Mouse (Mus musculus) stomach, embryonic 16.5 days (tissue): ENCODE data around the gene Abi1. TPM values are rescaled to one million over a fixed set of nuclear protein-coding genes. Genes with fewer than 3 reads are reported as not detected.
A peak's percentile ranks its signal among the peaks of the same experiment; 100 is the strongest.
"Not testable (repeated sequence)": the region's sequence is repeated elsewhere in the genome, so short reads cannot be mapped to it uniquely, and the experiment has no call there.

Experiments used
- ATAC-seq: fragments of 200-750 bp; cut with Nextera tagmentation; 2 replicates; pipeline ENCODE4 v1.8.0; 2017; ENCODE audit warnings: moderate number of reproducible peaks, moderate TSS enrichment; ENCODE audit not compliant: insufficient read depth, low FRiP score
- H3K27ac ChIP-seq: fragments of 300-500 bp; sonication (generic); 2 replicates; pipeline ENCODE4 v1.5.1; 2014; ENCODE audit warnings: low read length
- H3K27me3 ChIP-seq: fragments of 300-500 bp; sonication (generic); 2 replicates; pipeline ENCODE4 v1.6.1; 2014; ENCODE audit warnings: low read length, control low read depth, mixed read lengths; ENCODE audit not compliant: control insufficient read depth, insufficient read depth
- H3K36me3 ChIP-seq: fragments of 300-500 bp; sonication (generic); 2 replicates; pipeline ENCODE4 v1.6.1; 2014; ENCODE audit warnings: low read length; ENCODE audit not compliant: control insufficient read depth, insufficient read depth
- H3K4me1 ChIP-seq: fragments of 300-500 bp; sonication (generic); 2 replicates; pipeline ENCODE4 v1.6.1; 2014; ENCODE audit warnings: low read length, control low read depth, mixed read lengths; ENCODE audit not compliant: control insufficient read depth, insufficient read depth
- H3K4me2 ChIP-seq: fragments of 300-500 bp; sonication (generic); 2 replicates; pipeline ENCODE4 v1.6.1; 2014; ENCODE audit warnings: low read depth, low read length, mixed read lengths
- H3K4me3 ChIP-seq: fragments of 300-500 bp; sonication (generic); replicated peaks from 2 replicates; pipeline ENCODE4 v1.5.1; 2014; ENCODE audit warnings: mild to moderate bottlenecking, low read length
- H3K9ac ChIP-seq: fragments of 300-500 bp; sonication (generic); 2 replicates; pipeline ENCODE4 v1.6.1; 2014; ENCODE audit warnings: low read length
- H3K9me3 ChIP-seq: fragments of 300-500 bp; sonication (generic); replicated peaks from 2 replicates; pipeline ENCODE4 v1.6.1; 2016; ENCODE audit warnings: low read length, control low read depth; ENCODE audit not compliant: control insufficient read depth
- WGBS: fragments of 180-500 bp; shearing (Covaris S2); extraction: QIAGEN DNeasy Blood & Tissue Kit; methylation state at CpG from one replicate; pipeline ENCODE4 v1.1.7; 2014; 5-methylcytosine and 5-hydroxymethylcytosine counted together
- polyA plus RNA-seq: library from polyadenylated mRNA; unstranded; fragments of >200 nt; fragmentation: Nextera tagmentation; extraction: Ambion mirVana; gene quantifications from 2 replicates; pipeline ENCODE4 v1.2.1, GENCODE M21; 2015

Abi1 gene
- polyA plus RNA-seq, 1 experiment from 2014 or later = 59.7 TPM

GRCm38 (mm10) chr2:23021320-23021719 is 18.7 kb downstream of the Abi1 start:
- H3K27ac ChIP-seq = 0 out of 2 replicates have a peak overlapping the region, but pooled peaks have one; percentile 26
- ATAC-seq = no peak
- H3K27me3 ChIP-seq = no peaks in the 10 kb centered on the region
- no peak overlapping the region for H3K4me3 ChIP-seq
- WGBS = 89% methylated on average over 4 of the region's 4 CpGs
- H3K9ac ChIP-seq = no peak overlapping the region
- H3K4me1 ChIP-seq = peaks cover 16% of the 10 kb centered on the region; the same call in 1 of the 2 replicates
- H3K4me2 ChIP-seq = no peak overlapping the region
- no peaks in the 10 kb centered on the region for H3K9me3 ChIP-seq
- H3K36me3 ChIP-seq = no peaks in the 10 kb centered on the region

- 85% methylated on average over 2 of the region's 2 CpGs for WGBS
Observed at GRCm38 (mm10) chr2:23019170-23019569, 20.9 kb downstream of the Abi1 start.

DNA sequence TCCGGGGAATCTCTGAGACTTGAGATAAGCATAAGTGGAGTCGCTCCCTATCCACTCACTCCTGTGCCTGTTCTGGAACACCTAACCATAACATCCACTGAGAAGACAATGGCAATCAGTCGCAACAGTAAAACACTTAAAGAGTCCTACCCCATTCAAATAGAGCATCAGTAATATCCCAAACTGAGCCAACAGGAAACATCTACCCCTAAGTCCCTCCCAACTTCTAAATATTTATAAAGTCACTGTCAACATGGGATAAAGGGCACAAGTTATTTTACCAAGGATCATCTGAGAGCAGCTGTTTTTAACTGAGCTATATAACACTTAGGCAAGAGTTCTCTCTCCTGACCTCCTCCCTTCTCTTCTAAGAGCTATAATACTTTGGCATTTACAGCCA is 23.9 kb downstream of the Abi1 start:
- ATAC-seq = no peak
- no peak overlapping the region for H3K27ac ChIP-seq
- peaks cover 16% of the 10 kb centered on the region; the same call in 1 of the 2 replicates for H3K4me1 ChIP-seq
- H3K27me3 ChIP-seq = no peaks in the 10 kb centered on the region
- 55% methylated on average over 3 of the region's 3 CpGs for WGBS
- no peak overlapping the region for H3K4me3 ChIP-seq
- H3K9me3 ChIP-seq = no peaks in the 10 kb centered on the region
- no peak overlapping the region for H3K4me2 ChIP-seq
- H3K9ac ChIP-seq = no peak overlapping the region
- H3K36me3 ChIP-seq = no peaks in the 10 kb centered on the region

More at GRCm38 (mm10) chr2:23019170-23019569, 20.9 kb downstream of the Abi1 start:
- no peaks in the 10 kb centered on the region for H3K9me3 ChIP-seq
- H3K27ac ChIP-seq = no peak overlapping the region
- H3K36me3 ChIP-seq = no peaks in the 10 kb centered on the region
- no peak overlapping the region for H3K4me3 ChIP-seq
- no peak overlapping the region for H3K9ac ChIP-seq
- no peak overlapping the region for H3K4me2 ChIP-seq
- H3K4me1 ChIP-seq = peaks cover 26% of the 10 kb centered on the region; the same call in 1 of the 2 replicates
- H3K27me3 ChIP-seq = no peaks in the 10 kb centered on the region
- ATAC-seq = no peak

DNA sequence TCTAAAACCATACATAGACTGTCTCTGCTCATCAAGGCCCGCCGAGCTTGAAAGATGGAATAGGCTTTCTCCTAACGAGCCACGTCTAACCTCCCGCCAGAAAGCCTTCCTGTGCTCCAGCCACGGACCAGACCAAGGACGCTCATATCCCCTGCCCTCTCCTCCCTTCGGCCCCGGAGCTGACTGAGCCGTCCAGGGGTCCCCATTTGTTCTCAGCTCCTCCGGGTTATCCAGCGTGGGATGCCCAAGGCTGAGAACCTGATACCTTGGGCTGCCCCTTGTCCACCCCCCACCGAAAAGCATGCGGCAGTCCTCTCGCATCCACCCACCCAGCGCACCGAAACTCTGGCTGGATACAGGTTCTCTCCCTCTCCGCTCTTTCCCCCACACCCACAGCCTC is 24.7 kb downstream of the Abi1 start:
- no peaks in the 10 kb centered on the region for H3K36me3 ChIP-seq
- peaks cover 16% of the 10 kb centered on the region; the same call in 1 of the 2 replicates for H3K4me1 ChIP-seq
- H3K4me3 ChIP-seq = no peak overlapping the region
- no peak overlapping the region for H3K9ac ChIP-seq
- no peak overlapping the region for H3K27ac ChIP-seq
- no peaks in the 10 kb centered on the region for H3K27me3 ChIP-seq
- WGBS = 48% methylated on average over 18 of the region's 18 CpGs
- H3K9me3 ChIP-seq = no peaks in the 10 kb centered on the region
- peak; percentile 40; the same call in 1 of the 2 replicates for ATAC-seq
- H3K4me2 ChIP-seq = no peak overlapping the region

- 45% methylated on average over 2 of the region's 3 CpGs for WGBS
- H3K4me2 ChIP-seq, H3K27ac ChIP-seq, H3K4me3 ChIP-seq, H3K9ac ChIP-seq, H3K27me3 ChIP-seq, H3K9me3 ChIP-seq, H3K36me3 ChIP-seq: not testable (repeated sequence)
- H3K4me1 ChIP-seq = peaks cover 16% of the 10 kb centered on the region; the same call in 1 of the 2 replicates
- peak; percentile 66; the same call in 1 of the 2 replicates for ATAC-seq
Observed at GRCm38 (mm10) chr2:23014935-23015334, 25.1 kb downstream of the Abi1 start.

DNA sequence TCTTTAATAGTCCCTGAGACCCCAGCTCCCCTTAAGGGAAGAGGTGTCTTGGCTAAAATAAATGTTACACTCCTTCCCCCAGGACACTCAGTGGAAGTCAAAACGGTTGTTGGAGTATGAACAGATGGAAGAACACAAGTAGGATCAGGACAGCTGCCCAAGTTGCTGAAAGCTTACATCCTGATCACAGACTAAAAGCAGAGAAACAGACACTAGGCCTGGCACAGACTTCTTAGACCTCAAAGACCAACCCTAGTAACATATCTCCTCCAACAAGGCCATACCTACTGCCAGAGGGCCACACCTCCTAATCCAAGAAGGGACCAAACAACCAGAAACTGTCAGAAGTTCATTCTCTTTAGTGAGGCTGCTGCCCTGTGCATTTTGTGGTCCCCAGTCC is 31.8 kb downstream of the Abi1 start:
- no peak for ATAC-seq
- Histone ChIP-seq H3K36me3 (no peaks in the 10 kb centered on the region), H3K9ac (no peak overlapping the region), H3K9me3 (no peaks in the 10 kb centered on the region), H3K27me3 (no peaks in the 10 kb centered on the region), H3K27ac (no peak overlapping the region), H3K4me2 (no peak overlapping the region), H3K4me3 (no peak overlapping the region), H3K4me1 (0 out of 2 replicates have a peak, but pooled peaks cover 2% of the 10 kb centered on the region)
- 50% methylated on average over 1 of the region's 1 CpGs for WGBS

DNA sequence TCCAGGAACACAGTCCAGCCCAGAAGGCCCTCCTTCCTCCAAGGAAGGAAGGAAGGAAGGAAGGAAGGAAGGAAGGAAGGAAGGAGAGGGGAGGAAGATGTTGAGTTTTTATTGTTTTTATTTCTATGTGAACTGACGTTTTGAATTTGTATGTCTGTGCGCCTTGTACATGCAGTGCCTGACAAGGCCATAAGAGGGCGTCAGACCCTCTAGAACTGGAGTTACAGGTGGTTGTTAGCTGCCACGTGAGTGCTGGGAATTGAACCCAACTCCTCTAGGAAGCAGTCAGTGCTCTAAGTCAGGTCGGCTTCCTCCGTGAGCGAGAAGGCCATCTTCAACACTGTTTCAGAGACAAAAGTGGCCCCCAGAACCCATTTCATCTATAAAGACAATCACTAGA is 32.5 kb downstream of the Abi1 start:
- 88% methylated on average over 7 of the region's 7 CpGs for WGBS
- H3K4me1 ChIP-seq = 0 out of 2 replicates have a peak, but pooled peaks cover 2% of the 10 kb centered on the region
- H3K9me3 ChIP-seq = no peaks in the 10 kb centered on the region
- H3K27ac ChIP-seq = no peak overlapping the region
- H3K9ac ChIP-seq = no peak overlapping the region
- no peak for ATAC-seq
- no peaks in the 10 kb centered on the region for H3K36me3 ChIP-seq
- H3K27me3 ChIP-seq = no peaks in the 10 kb centered on the region
- H3K4me2 ChIP-seq = no peak overlapping the region
- H3K4me3 ChIP-seq = no peak overlapping the region

DNA sequence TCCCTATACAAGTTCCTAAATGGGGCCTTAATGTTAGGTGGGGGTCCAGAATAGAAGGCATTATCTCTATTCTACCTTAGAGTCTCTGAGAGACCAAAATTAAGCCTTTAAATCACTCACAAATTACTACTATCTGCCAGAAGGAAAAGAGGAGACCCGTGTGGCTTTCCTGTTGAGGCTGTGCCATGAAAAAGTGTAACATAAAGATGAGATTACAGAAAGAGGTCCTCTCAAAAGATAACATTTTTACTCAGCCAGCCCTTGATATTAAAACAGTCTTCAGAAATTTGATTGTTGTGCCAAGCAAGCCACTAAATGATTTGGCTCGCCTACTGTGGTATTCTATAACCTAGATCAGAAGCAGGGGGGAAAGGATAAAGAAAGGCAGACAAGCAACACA is 32.9 kb downstream of the Abi1 start:
- no peak overlapping the region for H3K27ac ChIP-seq
- 73% methylated on average over 2 of the region's 2 CpGs for WGBS
- no peak overlapping the region for H3K9ac ChIP-seq
- no peaks in the 10 kb centered on the region for H3K9me3 ChIP-seq
- H3K27me3 ChIP-seq = no peaks in the 10 kb centered on the region
- H3K36me3 ChIP-seq = no peaks in the 10 kb centered on the region; the same call in 1 of the 2 replicates
- H3K4me1 ChIP-seq = 0 out of 2 replicates have a peak, but pooled peaks cover 2% of the 10 kb centered on the region
- H3K4me3 ChIP-seq = no peak overlapping the region
- no peak for ATAC-seq
- no peak overlapping the region for H3K4me2 ChIP-seq

DNA sequence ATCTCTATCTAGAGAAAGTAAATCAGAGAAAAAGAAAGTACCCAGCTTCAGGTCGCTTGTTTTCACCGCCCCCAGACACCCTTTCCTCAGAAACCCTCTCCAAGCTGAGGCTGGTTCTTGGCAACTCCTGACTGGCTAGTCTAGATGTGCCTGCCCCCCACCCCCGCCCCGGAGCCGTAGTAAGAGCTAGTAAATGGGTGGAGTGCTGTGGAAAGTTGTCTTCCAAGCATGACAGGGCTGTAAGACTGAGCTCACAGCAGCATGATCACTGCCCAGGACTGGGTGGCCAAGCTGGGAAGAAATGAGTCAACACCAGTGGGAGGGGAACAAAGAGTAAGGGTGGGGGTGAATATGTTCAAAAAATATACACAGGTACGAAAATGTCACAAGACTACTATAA is 33.8 kb downstream of the Abi1 start:
- H3K27ac ChIP-seq = no peak overlapping the region
- ATAC-seq = no peak
- H3K4me3 ChIP-seq = no peak overlapping the region
- H3K9ac ChIP-seq = no peak overlapping the region
- 0 out of 2 replicates have a peak, but pooled peaks cover 2% of the 10 kb centered on the region for H3K4me1 ChIP-seq
- no peak overlapping the region for H3K4me2 ChIP-seq
- H3K27me3 ChIP-seq = no peaks in the 10 kb centered on the region
- H3K9me3 ChIP-seq = no peaks in the 10 kb centered on the region
- H3K36me3 ChIP-seq = no peaks in the 10 kb centered on the region; the same call in 1 of the 2 replicates
- WGBS = 56% methylated on average over 6 of the region's 6 CpGs
